Mouse (Mus musculus): ENCODE measurements around the gene Psip1. TPM values are rescaled to one million over a fixed set of nuclear protein-coding genes. Genes with fewer than 3 reads are reported as not detected.
"Not testable (repeated sequence)": the region's sequence is repeated elsewhere in the genome, so short reads cannot be mapped to it uniquely, and the experiment has no call there.

Psip1 gene
- 146 and 157 TPM in 2 replicates for polyA plus RNA-seq (2014; fragmentation: Nextera tagmentation; extraction: Ambion mirVana)

DNA sequence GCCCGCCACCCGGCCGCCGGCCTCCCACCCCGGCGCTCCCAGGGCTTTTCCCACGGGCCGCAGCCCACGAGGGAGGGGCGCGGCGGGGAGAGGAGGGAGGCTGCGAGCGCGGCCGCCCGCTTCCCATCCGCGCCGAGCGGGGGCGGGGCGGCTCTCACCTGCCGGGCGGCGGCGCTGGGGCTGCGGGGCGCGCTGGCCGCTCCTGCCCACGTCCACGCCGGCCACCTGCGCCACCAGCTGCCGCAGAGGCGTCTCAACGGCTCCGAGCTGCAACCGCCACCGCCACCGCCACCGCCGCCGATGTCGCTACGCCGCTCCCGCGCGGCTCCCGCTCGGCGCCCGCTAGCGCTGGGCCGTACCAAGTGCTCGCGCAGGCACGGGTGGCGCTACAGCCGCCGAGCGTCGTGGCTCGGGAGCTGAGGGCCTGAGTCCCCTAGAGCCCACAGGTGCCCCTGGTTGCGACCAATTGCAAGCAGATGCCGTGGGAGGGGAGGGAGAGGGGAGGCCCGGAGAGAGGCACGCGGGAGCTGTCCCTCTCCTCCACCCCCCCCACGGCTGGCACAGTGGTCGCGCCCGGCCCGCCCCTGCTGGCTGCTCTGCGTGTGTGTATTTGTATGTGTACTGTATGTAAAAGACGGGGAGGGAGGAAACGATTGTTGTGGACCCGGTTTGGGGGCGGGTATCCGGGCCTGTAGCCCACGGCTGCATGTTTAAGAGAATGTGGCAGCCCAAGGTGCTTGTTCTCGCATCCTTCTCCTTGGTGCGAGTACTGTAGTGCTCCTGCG lies at the start of gene Psip1:
TSS of gene Psip1 (minus strand) at position 343 of the 785 bp plus-strand sequence.
- Histone ChIP-seq H3K27ac (replicated peaks; ENCODE audit: low read depth, low read length) (peak within 1 kb of the TSS; percentile 99), H3K4me1 (ENCODE audit: control insufficient read depth, insufficient read depth, low read length) (peaks cover 11% of the 10 kb centered on the region; the same call in 1 of the 2 replicates), H3K4me2 (ENCODE audit: low read depth, low read length) (peak within 1 kb of the TSS; percentile 84), H3K9ac (ENCODE audit: low read depth, low read length) (peak within 1 kb of the TSS; percentile 89), H3K36me3 (ENCODE audit: control insufficient read depth, insufficient read depth, low read length) (peaks cover 29% of the 10 kb centered on the region), H3K9me3 (ENCODE audit: control insufficient read depth, low read length) (no peaks in the 10 kb centered on the region), H3K4me3 (ENCODE audit: low read depth, low read length) (peak within 1 kb of the TSS; percentile 97), H3K27me3 (replicated peaks; ENCODE audit: control insufficient read depth, insufficient read depth, low read length) (no peaks in the 10 kb centered on the region)
- ATAC-seq (ENCODE audit: low read depth) (peak; percentile 95), DNase-seq (ENCODE audit: low spot score) (peak; percentile 90)
- WGBS, result 0% methylated on average over 27 of the region's 86 CpGs

DNA sequence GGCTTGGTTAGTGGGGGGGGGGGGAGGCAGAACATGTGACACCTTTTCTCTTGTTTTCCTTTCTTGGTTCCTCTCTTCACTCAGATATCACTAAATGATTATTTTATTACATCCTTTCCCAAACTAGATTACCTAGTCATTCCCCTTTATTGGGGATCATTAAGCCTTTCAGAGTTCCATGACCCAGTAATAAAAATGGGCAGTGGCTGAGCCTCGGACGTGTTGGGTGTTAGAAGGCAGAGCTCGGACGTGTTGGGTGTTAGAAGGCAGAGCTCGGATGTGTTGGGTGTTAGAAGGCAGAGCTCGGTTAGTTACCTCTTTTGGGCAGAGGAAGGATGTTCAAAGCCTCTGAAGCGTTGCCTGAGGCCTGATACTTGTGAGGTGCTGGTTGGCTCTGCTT lies 47.8 kb upstream of the Psip1 start:
- Histone ChIP-seq H3K4me2 (ENCODE audit: low read depth, low read length) (no peak overlapping the region), H3K4me1 (ENCODE audit: control insufficient read depth, insufficient read depth, low read length) (no peaks in the 10 kb centered on the region), H3K36me3 (ENCODE audit: control insufficient read depth, insufficient read depth, low read length) (no peaks in the 10 kb centered on the region), H3K27me3 (replicated peaks; ENCODE audit: control insufficient read depth, insufficient read depth, low read length) (no peaks in the 10 kb centered on the region), H3K9me3 (ENCODE audit: control insufficient read depth, low read length) (no peaks in the 10 kb centered on the region), H3K4me3 (ENCODE audit: low read depth, low read length) (no peak overlapping the region), H3K9ac (ENCODE audit: low read depth, low read length) (no peak overlapping the region), H3K27ac (replicated peaks; ENCODE audit: low read depth, low read length) (no peak overlapping the region)
- WGBS, result 83% methylated on average over 7 of the region's 7 CpGs
- ATAC-seq (ENCODE audit: low read depth) (no peak), DNase-seq (ENCODE audit: low spot score) (no peak)

DNA sequence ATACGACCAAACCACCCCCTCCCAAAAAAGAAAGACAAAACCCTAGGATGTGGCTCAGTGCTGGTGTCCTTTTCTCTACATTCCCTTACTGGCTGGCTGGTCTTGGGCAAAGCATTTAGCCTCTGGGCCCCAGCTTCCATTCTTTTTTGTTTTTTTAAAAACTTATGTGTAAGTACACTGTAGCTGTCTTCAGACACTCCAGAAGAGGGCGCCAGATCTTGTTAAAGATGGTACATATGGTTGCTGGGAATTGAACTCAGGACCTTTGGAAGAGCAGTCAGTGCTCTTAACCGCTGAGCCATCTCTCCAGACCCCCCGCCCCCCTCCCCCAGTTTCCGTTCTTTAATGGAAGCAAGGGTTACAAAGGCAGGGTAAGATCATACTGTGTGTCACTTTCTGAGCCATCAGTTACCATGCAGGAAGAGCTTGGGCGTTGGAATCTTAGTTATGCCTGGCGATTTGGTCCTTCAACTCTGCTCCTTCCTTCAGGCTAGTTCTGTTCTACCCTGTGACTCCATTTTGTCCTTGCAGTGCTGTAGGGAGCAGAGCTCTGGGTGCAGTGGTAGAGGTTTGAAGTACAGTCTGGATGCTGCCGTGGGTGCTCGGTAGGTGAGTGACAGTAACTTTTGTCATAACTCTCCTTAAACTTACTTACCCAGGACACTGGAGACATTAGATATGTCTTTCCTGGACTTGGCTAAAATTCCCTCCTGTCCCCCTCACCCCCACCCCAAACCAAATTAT lies 47.1 kb upstream of the Psip1 start:
- H3K9me3 ChIP-seq (ENCODE audit: control insufficient read depth, low read length), result no peaks in the 10 kb centered on the region
- no peak overlapping the region for H3K4me2 ChIP-seq (ENCODE audit: low read depth, low read length)
- WGBS, result 81% methylated on average over 9 of the region's 9 CpGs
- no peak overlapping the region for H3K9ac ChIP-seq (ENCODE audit: low read depth, low read length)
- H3K4me3 ChIP-seq (ENCODE audit: low read depth, low read length), result no peak overlapping the region
- H3K27me3 ChIP-seq (replicated peaks; ENCODE audit: control insufficient read depth, insufficient read depth, low read length), result no peaks in the 10 kb centered on the region
- no peak overlapping the region for H3K27ac ChIP-seq (replicated peaks; ENCODE audit: low read depth, low read length)
- DNase-seq (ENCODE audit: low spot score) (no peak), ATAC-seq (ENCODE audit: low read depth) (no peak)
- H3K36me3 ChIP-seq (ENCODE audit: control insufficient read depth, insufficient read depth, low read length), result no peaks in the 10 kb centered on the region
- H3K4me1 ChIP-seq (ENCODE audit: control insufficient read depth, insufficient read depth, low read length), result no peaks in the 10 kb centered on the region

DNA sequence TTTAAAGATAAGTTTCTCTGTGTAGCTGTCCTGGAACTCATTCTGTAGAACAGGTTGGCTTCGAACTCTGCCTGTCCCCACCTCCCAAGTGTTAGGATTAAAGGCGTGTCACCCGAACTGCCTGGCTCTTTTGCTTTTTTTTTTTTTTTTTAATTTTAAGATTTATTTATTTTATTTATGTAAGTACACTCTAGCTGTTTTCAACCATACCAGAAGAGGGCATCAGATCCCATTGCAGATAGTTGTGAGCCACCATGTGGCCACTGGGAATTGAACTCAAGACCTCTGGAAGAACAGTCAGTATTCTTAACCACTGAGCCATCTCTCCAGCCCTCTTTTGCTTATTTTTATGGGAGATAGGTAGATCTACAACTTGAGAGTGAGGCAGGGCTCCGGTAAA lies 43.8 kb upstream of the Psip1 start:
- not testable (repeated sequence) for H3K4me1 ChIP-seq (ENCODE audit: control insufficient read depth, insufficient read depth, low read length); H3K4me3 ChIP-seq (ENCODE audit: low read depth, low read length); H3K9me3 ChIP-seq (ENCODE audit: control insufficient read depth, low read length); H3K27ac ChIP-seq (replicated peaks; ENCODE audit: low read depth, low read length); H3K27me3 ChIP-seq (replicated peaks; ENCODE audit: control insufficient read depth, insufficient read depth, low read length); H3K9ac ChIP-seq (ENCODE audit: low read depth, low read length); ATAC-seq (ENCODE audit: low read depth); DNase-seq (ENCODE audit: low spot score); H3K36me3 ChIP-seq (ENCODE audit: control insufficient read depth, insufficient read depth, low read length); H3K4me2 ChIP-seq (ENCODE audit: low read depth, low read length)
- WGBS, result 90% methylated on average over 4 of the region's 4 CpGs

DNA sequence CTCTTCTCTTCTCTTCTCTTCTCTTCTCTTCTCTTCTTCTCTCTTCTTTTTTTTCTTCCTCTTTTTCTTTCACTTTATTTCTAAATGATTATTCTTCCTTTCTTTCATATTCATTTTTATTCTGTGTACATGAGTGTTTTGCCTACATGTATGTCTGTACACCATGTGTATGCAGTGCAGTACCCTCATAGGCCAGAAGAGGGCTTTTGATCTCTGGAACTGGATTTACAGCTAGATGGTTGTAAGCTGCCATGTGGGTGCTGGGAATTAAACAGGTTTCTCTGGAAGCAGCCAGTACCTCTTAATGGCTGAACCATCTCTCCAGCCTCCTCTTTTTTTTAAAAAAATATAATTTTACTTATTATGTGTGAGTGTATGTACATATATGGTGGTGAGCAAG lies 41.7 kb upstream of the Psip1 start:
- H3K4me2 ChIP-seq (ENCODE audit: low read depth, low read length), result no peak overlapping the region
- H3K27me3 ChIP-seq (replicated peaks; ENCODE audit: control insufficient read depth, insufficient read depth, low read length), result no peaks in the 10 kb centered on the region
- no peak overlapping the region for H3K4me3 ChIP-seq (ENCODE audit: low read depth, low read length)
- no peak for ATAC-seq (ENCODE audit: low read depth)
- H3K27ac ChIP-seq (replicated peaks; ENCODE audit: low read depth, low read length), result no peak overlapping the region
- peaks cover 3% of the 10 kb centered on the region; the same call in 1 of the 2 replicates for H3K4me1 ChIP-seq (ENCODE audit: control insufficient read depth, insufficient read depth, low read length)
- no peak overlapping the region for H3K9ac ChIP-seq (ENCODE audit: low read depth, low read length)
- DNase-seq (ENCODE audit: low spot score), result no peak
- no peaks in the 10 kb centered on the region for H3K9me3 ChIP-seq (ENCODE audit: control insufficient read depth, low read length)
- no peaks in the 10 kb centered on the region for H3K36me3 ChIP-seq (ENCODE audit: control insufficient read depth, insufficient read depth, low read length)

DNA sequence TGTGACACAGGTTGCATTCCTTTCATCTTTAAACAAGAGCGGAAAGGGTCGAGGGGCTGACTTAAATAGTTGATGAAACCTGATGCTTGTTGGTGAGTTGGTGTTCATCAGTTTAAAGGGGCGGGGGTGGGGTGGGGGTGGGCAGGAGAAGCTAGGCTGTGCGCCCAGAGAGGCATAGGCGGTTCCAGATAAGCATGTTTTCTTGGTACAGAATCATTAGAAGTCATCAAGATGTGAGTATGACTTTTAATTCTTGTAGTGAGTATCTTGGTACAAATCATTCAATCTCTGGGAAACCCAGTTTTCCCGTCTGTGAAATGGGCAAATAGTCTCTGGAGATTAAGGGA lies 40.7 kb upstream of the Psip1 start:
- DNase-seq (ENCODE audit: low spot score), result no peak
- Histone ChIP-seq H3K27me3 (replicated peaks; ENCODE audit: control insufficient read depth, insufficient read depth, low read length) (no peaks in the 10 kb centered on the region), H3K36me3 (ENCODE audit: control insufficient read depth, insufficient read depth, low read length) (no peaks in the 10 kb centered on the region), H3K9me3 (ENCODE audit: control insufficient read depth, low read length) (no peaks in the 10 kb centered on the region), H3K4me3 (ENCODE audit: low read depth, low read length) (no peak overlapping the region), H3K27ac (replicated peaks; ENCODE audit: low read depth, low read length) (no peak overlapping the region), H3K4me2 (ENCODE audit: low read depth, low read length) (no peak overlapping the region), H3K4me1 (ENCODE audit: control insufficient read depth, insufficient read depth, low read length) (peaks cover 3% of the 10 kb centered on the region; the same call in 1 of the 2 replicates), H3K9ac (ENCODE audit: low read depth, low read length) (no peak overlapping the region)
- WGBS, result 58% methylated on average over 6 of the region's 6 CpGs
- no peak for ATAC-seq (ENCODE audit: low read depth)

DNA sequence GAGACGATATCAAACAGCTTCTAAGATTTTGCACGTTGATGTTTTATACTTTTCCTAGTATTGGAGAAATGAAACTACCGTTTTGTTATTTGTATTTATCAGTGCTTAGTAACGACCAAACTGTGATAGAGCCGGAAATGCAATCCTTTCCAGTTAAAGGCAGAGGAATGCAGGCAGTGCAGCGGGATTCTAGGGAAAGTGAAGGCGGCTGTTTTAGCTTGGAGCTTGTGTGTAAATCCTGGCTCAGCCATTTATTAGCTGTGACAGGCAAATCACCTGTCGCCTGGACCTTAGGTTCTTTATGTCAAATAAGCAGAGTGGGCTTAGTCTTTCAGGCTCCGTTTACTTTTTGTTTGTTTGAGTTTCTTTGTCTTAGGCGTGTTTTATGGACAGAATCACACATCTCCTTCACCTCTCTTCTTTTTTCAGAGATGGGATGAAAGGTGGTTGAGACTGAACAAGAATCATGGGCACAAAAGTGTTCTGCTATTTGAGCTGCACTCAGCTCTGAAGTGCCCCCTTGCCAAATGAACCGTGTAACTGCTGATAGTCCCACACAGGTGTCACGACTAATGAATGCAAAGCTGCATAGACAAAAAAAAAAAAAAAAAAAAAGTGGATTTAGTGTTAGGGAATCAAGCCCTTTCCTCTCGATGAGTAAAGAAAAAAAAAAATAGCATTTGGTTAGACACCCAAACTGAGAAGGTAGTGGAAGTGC lies 40.2 kb upstream of the Psip1 start:
- Histone ChIP-seq H3K4me3 (ENCODE audit: low read depth, low read length) (peak overlapping the region; percentile 88), H3K4me1 (ENCODE audit: control insufficient read depth, insufficient read depth, low read length) (peaks cover 3% of the 10 kb centered on the region; the same call in 1 of the 2 replicates), H3K36me3 (ENCODE audit: control insufficient read depth, insufficient read depth, low read length) (no peaks in the 10 kb centered on the region), H3K27me3 (replicated peaks; ENCODE audit: control insufficient read depth, insufficient read depth, low read length) (no peaks in the 10 kb centered on the region), H3K4me2 (ENCODE audit: low read depth, low read length) (peak overlapping the region; percentile 78), H3K27ac (replicated peaks; ENCODE audit: low read depth, low read length) (peak overlapping the region; percentile 80; the same call in 1 of the 2 replicates), H3K9ac (ENCODE audit: low read depth, low read length) (peak overlapping the region; percentile 79; the same call in 1 of the 2 replicates), H3K9me3 (ENCODE audit: control insufficient read depth, low read length) (no peaks in the 10 kb centered on the region)
- 7% methylated on average over 13 of the region's 13 CpGs for WGBS
- ATAC-seq (ENCODE audit: low read depth), result no peak
- peak; percentile 66 for DNase-seq (ENCODE audit: low spot score)

DNA sequence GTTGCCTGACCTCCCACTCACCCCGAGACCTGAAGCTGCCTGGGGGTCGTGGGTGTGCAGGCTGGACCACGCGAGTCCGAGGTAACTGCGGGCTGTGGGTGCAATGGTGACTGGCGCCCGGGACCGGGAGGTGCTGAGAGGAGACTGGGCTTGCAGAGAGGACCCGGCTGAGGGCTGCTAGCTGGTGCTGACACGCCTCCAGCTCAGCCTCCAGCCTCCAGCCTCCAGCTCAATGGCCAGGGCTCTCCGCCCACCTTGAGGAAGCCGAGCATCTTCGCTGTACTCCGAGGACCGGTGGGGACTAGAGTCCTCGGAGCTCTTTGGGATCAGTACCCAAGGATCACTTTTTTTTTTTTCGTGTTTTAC lies 39.4 kb upstream of the Psip1 start:
- peak; percentile 66 for ATAC-seq (ENCODE audit: low read depth)
- Histone ChIP-seq H3K9ac (ENCODE audit: low read depth, low read length) (peak overlapping the region; percentile 79), H3K4me3 (ENCODE audit: low read depth, low read length) (peak overlapping the region; percentile 88), H3K4me2 (ENCODE audit: low read depth, low read length) (peak overlapping the region; percentile 78), H3K9me3 (ENCODE audit: control insufficient read depth, low read length) (no peaks in the 10 kb centered on the region), H3K27me3 (replicated peaks; ENCODE audit: control insufficient read depth, insufficient read depth, low read length) (no peaks in the 10 kb centered on the region), H3K4me1 (ENCODE audit: control insufficient read depth, insufficient read depth, low read length) (peaks cover 3% of the 10 kb centered on the region; the same call in 1 of the 2 replicates), H3K27ac (replicated peaks; ENCODE audit: low read depth, low read length) (peak overlapping the region; percentile 80), H3K36me3 (ENCODE audit: control insufficient read depth, insufficient read depth, low read length) (no peaks in the 10 kb centered on the region)
- DNase-seq (ENCODE audit: low spot score), result peak; percentile 64
- WGBS, result 2% methylated on average over 13 of the region's 18 CpGs

Measured in embryonic facial prominence, embryonic 14.5 days (tissue).